Mouse (Mus musculus) frontal cortex, postnatal 10 days (tissue): Measurements from ENCODE around the gene Mylk.

Experiments
- DNase-seq, 2 experiments: peaks; one replicate each; pipeline ENCODE4 v3.0.0; 2022; ENCODE audit warnings: low spot score in 2 of 2, mixed read lengths in 1 of 2

Mylk gene

GRCm38 (mm10) chr16:35023138-35023735 lies 278.2 kb downstream of the Mylk start:
- DNase-seq, result no peak

- no peak for DNase-seq
Measured at GRCm38 (mm10) chr16:35024300-35024699, 279.3 kb downstream of the Mylk start.

GRCm38 (mm10) chr16:35025347-35025746 lies 280.3 kb downstream of the Mylk start:
- DNase-seq, result no peak

GRCm38 (mm10) chr16:35033241-35033640 lies 288.2 kb downstream of the Mylk start:
- no peak for DNase-seq

GRCm38 (mm10) chr16:35033809-35034577 lies 289.0 kb downstream of the Mylk start:
- DNase-seq, result no peak

GRCm38 (mm10) chr16:35034971-35035370 lies 290.0 kb downstream of the Mylk start:
- no peak for DNase-seq

- DNase-seq, result no peak
Measured at GRCm38 (mm10) chr16:35036754-35037153, 291.7 kb downstream of the Mylk start.

GRCm38 (mm10) chr16:35038343-35039057 lies 293.5 kb downstream of the Mylk start:
- DNase-seq, result no peak

GRCm38 (mm10) chr16:35040154-35040553 lies 295.1 kb downstream of the Mylk start:
- no peak for DNase-seq

- DNase-seq, result no peak
Measured at GRCm38 (mm10) chr16:35041001-35041400, 296.0 kb downstream of the Mylk start.

GRCm38 (mm10) chr16:35046081-35046775 lies 301.2 kb downstream of the Mylk start:
- DNase-seq, result no peak

GRCm38 (mm10) chr16:35047272-35047969 lies 302.4 kb downstream of the Mylk start:
- no peak for DNase-seq

- no peak for DNase-seq
Measured at GRCm38 (mm10) chr16:35051066-35051465, 306.1 kb downstream of the Mylk start.
